Mouse (Mus musculus): ENCODE data around the gene A730071L15Rik. TPM values are rescaled to one million over a fixed set of nuclear protein-coding genes. Genes with fewer than 3 reads are reported as not detected.

The A730071L15Rik gene
- polyA plus RNA-seq, 1 experiment: 0.11 TPM

DNA sequence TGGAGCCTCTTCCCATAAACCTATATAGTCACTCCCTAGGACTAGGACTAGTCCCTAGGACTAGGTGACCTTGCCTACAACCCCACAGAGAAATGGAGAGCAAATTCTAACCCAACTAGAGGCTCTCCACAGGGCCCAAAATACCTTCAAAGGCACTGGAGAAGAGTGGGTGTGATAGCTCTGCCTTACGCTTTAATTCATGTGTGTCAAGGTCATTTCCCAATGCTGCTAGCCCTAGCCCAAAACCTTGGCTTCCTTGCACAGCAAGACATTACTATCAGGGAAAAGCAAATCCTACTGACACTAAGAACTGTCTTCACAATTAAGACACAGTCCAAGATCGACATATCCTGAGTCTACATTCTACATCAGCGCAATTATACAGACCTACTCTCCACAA, 36.8 kb upstream of the A730071L15Rik start:
- WGBS: 96% methylated on average over 3 of the region's 3 CpGs
- DNase-seq: no peak
- TF ChIP-seq CTCF (IDR thresholded peaks at IDR 0.05; ENCODE audit: insufficient read depth, low read length) (no peak), POLR2A (IDR thresholded peaks at IDR 0.05; ENCODE audit: borderline replicate concordance, extremely low read depth, low read depth, low read length) (no peak)
- no peak overlapping the region for H3K4me3 ChIP-seq (replicated peaks; ENCODE audit: extremely low read depth, low read depth, low read length)
- H3K4me1 ChIP-seq (ENCODE audit: control insufficient read depth, insufficient read depth, low read length): peaks cover 16% of the 10 kb centered on the region

DNA sequence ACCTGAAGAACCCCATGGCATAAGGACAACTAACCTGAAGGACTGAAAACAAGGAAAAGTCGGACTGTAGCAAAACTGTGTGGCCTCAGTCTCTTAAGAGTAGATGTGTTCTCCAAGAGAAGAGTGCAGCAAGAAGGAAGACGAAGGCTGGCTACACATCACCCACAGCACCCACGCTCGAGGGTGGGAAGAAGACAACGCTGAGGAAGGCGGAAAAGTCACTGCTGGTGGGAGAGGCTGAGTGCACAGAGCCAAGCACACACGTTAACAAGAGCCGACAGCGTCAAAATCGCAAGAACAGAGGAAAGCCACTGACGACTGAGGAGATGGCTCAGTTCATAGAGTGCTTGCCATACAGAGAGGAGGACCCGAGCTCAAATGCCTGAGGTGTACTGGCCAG, 36.1 kb upstream of the A730071L15Rik start:
- Histone ChIP-seq H3K4me1 (ENCODE audit: control insufficient read depth, insufficient read depth, low read length) (peaks cover 20% of the 10 kb centered on the region), H3K4me3 (replicated peaks; ENCODE audit: extremely low read depth, low read depth, low read length) (no peak overlapping the region)
- DNase-seq: no peak
- 86% methylated on average over 12 of the region's 12 CpGs for WGBS
- TF ChIP-seq POLR2A (IDR thresholded peaks at IDR 0.05; ENCODE audit: borderline replicate concordance, extremely low read depth, low read depth, low read length) (no peak), CTCF (IDR thresholded peaks at IDR 0.05; ENCODE audit: insufficient read depth, low read length) (no peak)

DNA sequence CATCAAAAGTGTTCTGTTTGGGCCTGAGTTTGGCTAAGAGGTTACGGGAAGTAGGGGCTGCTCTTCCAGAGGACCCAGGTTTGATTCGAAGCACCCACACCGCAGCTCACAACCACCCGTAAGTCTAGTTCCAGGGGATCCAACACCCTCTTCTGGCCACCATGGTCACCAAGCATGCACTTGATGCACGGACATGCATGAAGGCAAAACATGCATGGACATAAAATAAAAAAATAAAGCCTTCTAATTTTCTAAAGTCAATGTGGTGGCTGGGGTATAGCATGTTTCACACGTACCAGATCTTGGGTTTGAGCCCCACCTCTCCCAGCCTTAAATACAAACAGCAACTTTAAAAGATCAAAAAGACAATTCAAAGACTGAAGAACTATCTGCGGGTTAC, 35.0 kb upstream of the A730071L15Rik start:
- 95% methylated on average over 7 of the region's 7 CpGs for WGBS
- Histone ChIP-seq H3K4me1 (ENCODE audit: control insufficient read depth, insufficient read depth, low read length) (peaks cover 23% of the 10 kb centered on the region), H3K4me3 (replicated peaks; ENCODE audit: extremely low read depth, low read depth, low read length) (no peak overlapping the region)
- DNase-seq: no peak
- no peak for TF ChIP-seq CTCF (IDR thresholded peaks at IDR 0.05; ENCODE audit: insufficient read depth, low read length)
- TF ChIP-seq POLR2A (IDR thresholded peaks at IDR 0.05; ENCODE audit: borderline replicate concordance, extremely low read depth, low read depth, low read length): no peak

DNA sequence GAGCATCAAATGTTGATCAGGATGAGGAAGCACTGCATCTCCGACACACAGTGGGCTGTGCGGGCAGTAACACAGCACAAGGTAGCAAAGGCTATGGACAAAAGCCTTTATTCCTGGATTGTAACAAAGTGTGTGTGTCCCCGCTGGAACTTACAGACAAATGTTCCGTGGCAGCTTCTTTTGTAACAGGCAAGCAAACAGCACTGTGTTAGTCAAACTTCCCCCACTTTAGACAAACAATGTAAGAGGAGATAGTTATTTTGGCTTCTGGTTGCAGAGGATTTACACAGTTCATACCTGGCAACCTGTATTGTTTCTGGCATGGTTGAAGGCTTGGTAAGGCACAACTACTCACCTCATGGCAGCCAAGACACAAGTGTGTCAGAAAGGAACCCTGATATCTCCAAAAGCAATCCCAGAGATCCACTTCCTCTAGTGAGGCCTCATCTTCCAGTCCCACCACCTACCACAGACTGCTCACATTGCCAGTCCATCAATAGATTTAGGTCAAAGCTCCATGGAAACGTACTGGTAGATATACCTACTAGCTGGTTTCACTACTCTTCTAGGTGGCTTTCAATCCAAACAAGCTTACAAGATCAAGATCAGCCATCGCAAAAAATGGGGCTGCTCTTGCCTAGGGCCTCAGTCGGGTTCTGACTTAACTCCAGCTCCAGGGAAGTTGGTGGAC, 34.3 kb upstream of the A730071L15Rik start:
- TF ChIP-seq POLR2A (IDR thresholded peaks at IDR 0.05; ENCODE audit: borderline replicate concordance, extremely low read depth, low read depth, low read length): no peak
- TF ChIP-seq CTCF (IDR thresholded peaks at IDR 0.05; ENCODE audit: insufficient read depth, low read length): no peak
- no peak for DNase-seq
- peaks cover 18% of the 10 kb centered on the region for H3K4me1 ChIP-seq (ENCODE audit: control insufficient read depth, insufficient read depth, low read length)
- 80% methylated on average over 7 of the region's 7 CpGs for WGBS
- H3K4me3 ChIP-seq (replicated peaks; ENCODE audit: extremely low read depth, low read depth, low read length): no peak overlapping the region

DNA sequence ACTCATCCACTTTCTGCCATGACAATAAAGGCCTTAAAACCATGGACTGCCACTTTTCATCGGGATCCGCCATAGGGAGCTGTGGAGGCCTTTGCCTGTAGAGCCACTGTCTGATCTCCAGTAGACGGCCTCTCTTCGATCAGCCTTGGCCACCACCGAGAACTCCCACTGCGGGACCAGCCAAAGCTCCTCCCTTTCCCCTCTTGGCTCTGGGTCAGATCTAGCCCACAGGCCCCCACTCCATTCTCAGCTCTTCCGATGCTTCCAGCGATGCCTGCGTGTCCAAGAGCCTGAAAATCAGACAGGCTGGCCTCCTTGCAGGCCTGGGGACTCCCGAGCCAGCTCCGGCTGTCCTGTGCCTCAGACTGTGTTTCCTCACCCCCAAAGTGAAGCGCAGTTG, 33.5 kb upstream of the A730071L15Rik start:
- WGBS: 68% methylated on average over 12 of the region's 12 CpGs
- TF ChIP-seq POLR2A (IDR thresholded peaks at IDR 0.05; ENCODE audit: borderline replicate concordance, extremely low read depth, low read depth, low read length): no peak
- TF ChIP-seq CTCF (IDR thresholded peaks at IDR 0.05; ENCODE audit: insufficient read depth, low read length): no peak
- DNase-seq: no peak
- Histone ChIP-seq H3K4me1 (ENCODE audit: control insufficient read depth, insufficient read depth, low read length) (peaks cover 14% of the 10 kb centered on the region), H3K4me3 (replicated peaks; ENCODE audit: extremely low read depth, low read depth, low read length) (no peak overlapping the region)

DNA sequence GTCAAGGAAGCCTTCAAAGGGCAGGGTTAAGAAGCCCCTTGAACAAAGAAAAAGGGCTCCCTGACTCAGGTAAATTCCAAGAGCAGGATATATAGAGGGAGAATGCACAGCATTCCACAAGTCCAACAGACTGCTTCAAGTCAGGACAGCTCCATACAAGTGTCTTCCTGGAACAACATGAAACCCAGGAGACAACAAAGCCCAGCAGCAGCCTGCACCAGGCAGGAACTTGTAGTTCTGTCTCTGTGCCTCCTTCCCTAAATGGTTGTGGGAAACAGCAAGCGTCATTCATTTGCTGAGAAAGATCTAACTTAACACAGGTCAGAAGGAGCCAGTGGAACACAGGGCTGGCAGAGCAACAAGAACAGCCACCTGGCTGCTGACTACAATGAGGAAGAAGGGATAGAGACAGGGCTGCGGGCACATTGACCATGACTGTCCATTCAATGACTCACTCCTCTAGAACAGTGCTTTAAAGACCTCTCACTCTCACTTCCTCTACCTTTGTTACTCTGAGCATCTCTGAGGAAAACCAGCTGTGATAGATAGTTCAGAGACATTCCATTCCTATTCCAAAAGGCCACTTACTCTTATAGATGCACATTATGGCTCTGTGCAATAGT, 30.7 kb upstream of the A730071L15Rik start:
- WGBS: 58% methylated on average over 2 of the region's 2 CpGs
- DNase-seq: no peak
- TF ChIP-seq CTCF (IDR thresholded peaks at IDR 0.05; ENCODE audit: insufficient read depth, low read length) (no peak), POLR2A (IDR thresholded peaks at IDR 0.05; ENCODE audit: borderline replicate concordance, extremely low read depth, low read depth, low read length) (no peak)
- Histone ChIP-seq H3K4me1 (ENCODE audit: control insufficient read depth, insufficient read depth, low read length) (peaks cover 14% of the 10 kb centered on the region), H3K4me3 (replicated peaks; ENCODE audit: extremely low read depth, low read depth, low read length) (no peak overlapping the region)

DNA sequence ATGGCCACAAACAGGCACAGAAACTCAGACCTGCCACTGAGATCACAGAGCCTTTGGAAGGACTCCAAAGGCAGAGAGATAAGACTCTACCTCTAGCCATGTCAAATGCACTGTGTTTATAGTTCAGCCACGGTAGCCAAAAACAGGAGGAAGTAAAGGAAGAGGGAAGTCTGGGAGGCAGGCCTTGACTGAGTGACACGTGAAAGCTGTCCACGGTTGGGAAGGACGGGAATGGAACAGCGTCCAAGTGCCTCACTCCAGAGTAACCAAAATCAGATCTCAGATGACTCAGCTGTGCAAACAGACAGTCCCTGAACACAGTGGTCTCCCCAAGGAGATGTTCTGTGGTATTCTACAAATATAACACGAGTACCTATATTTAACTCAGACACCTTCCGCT, 25.1 kb upstream of the A730071L15Rik start:
- Histone ChIP-seq H3K4me3 (replicated peaks; ENCODE audit: extremely low read depth, low read depth, low read length) (no peak overlapping the region), H3K4me1 (ENCODE audit: control insufficient read depth, insufficient read depth, low read length) (peaks cover 19% of the 10 kb centered on the region)
- 9% methylated on average over 7 of the region's 7 CpGs for WGBS
- DNase-seq: peak; percentile 27
- no peak for TF ChIP-seq CTCF (IDR thresholded peaks at IDR 0.05; ENCODE audit: insufficient read depth, low read length)
- TF ChIP-seq POLR2A (IDR thresholded peaks at IDR 0.05; ENCODE audit: borderline replicate concordance, extremely low read depth, low read depth, low read length): no peak

DNA sequence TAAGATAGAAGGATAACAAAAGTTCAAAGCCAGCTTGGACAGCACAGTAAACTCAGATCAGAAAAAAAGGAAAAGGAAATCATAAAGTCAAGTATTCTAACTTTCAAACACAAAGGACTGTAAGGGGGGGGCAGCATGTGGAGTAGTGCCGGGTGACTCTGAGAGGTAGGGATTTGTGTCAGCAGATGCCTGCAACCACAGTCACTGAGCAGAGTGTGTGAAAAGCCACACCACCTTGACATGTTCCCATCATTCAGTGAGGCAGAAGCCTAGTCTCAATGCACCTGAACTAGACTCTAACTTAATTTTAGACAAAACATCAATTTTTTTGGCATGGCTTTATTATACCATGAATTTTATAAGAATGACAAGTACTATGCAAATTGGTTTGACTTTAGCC, 24.3 kb upstream of the A730071L15Rik start:
- DNase-seq: no peak
- TF ChIP-seq CTCF (IDR thresholded peaks at IDR 0.05; ENCODE audit: insufficient read depth, low read length): no peak
- no peak for TF ChIP-seq POLR2A (IDR thresholded peaks at IDR 0.05; ENCODE audit: borderline replicate concordance, extremely low read depth, low read depth, low read length)
- H3K4me1 ChIP-seq (ENCODE audit: control insufficient read depth, insufficient read depth, low read length): peaks cover 20% of the 10 kb centered on the region
- no peak overlapping the region for H3K4me3 ChIP-seq (replicated peaks; ENCODE audit: extremely low read depth, low read depth, low read length)
- WGBS: 25% methylated on average over 1 of the region's 1 CpGs

DNA sequence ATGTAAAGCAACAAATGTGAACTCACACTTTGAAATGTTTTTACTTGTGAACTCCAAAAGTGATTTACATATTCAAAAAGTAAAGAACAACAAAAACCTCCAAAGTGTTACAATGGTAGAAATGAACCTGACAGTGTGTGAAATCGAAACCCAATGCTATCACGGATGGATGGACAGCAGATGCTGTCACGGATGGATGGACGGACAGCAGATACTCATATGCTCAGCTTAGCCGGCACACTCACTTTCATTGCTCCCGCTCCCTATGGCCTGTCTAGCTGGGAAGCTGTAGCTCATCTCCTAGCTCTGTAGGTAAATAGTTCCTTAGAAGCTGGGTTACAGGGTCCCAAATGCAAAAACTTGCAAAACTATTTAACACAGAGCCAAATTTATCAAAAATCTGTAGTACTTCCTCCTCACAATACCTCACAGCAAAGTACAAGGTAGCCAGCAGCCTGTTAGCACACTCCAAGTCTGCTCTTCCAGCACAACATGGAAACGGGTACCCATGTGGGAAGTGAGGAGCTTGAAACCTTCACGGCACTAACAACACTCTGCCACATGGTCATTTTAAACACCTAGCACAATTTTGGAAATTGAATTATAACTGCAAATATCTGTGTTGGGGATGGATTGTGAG, 21.9 kb upstream of the A730071L15Rik start:
- WGBS: 87% methylated on average over 8 of the region's 8 CpGs
- no peak overlapping the region for H3K4me3 ChIP-seq (replicated peaks; ENCODE audit: extremely low read depth, low read depth, low read length)
- H3K4me1 ChIP-seq (ENCODE audit: control insufficient read depth, insufficient read depth, low read length): peaks cover 23% of the 10 kb centered on the region
- no peak for DNase-seq
- TF ChIP-seq CTCF (IDR thresholded peaks at IDR 0.05; ENCODE audit: insufficient read depth, low read length): no peak
- no peak for TF ChIP-seq POLR2A (IDR thresholded peaks at IDR 0.05; ENCODE audit: borderline replicate concordance, extremely low read depth, low read depth, low read length)

Measured in lung, adult 2 months (tissue).